Mouse (Mus musculus) limb, embryonic 11.5 days (tissue): ENCODE measurements at regions not wholly inside any gene's neighbourhood (a gene's known extent, or its start where the extent isn't known, plus 50 kb on each side); places are given as distances from the start of the nearest gene placed in this dataset.

Experiments used
- ATAC-seq: fragments of 200-750 bp; cut with Nextera tagmentation; 2 replicates; pipeline ENCODE4 v1.8.0; 2017; ENCODE audit warnings: low read depth; ENCODE audit not compliant: insufficient number of reproducible peaks, low FRiP score, low TSS enrichment
- DNase-seq: peaks from one replicate; pipeline ENCODE4 v3.0.0-alpha.2; 2015; ENCODE audit warnings: low spot score
- H3K27ac ChIP-seq: fragments of 300-500 bp; sonication (generic); replicated peaks from 2 replicates; pipeline ENCODE4 v1.5.1; 2014; ENCODE audit warnings: low read depth, mild to moderate bottlenecking, low read length
- H3K27me3 ChIP-seq: fragments of 300-500 bp; sonication (generic); 2 replicates; pipeline ENCODE4 v1.6.1; 2014; ENCODE audit warnings: mild to moderate bottlenecking, low read length, mixed read lengths; ENCODE audit not compliant: control insufficient read depth, insufficient read depth
- H3K36me3 ChIP-seq: fragments of 300-500 bp; sonication (generic); 2 replicates; pipeline ENCODE4 v1.6.1; 2014; ENCODE audit warnings: mild to moderate bottlenecking, low read length, moderate library complexity, mixed read lengths; ENCODE audit not compliant: control insufficient read depth, insufficient read depth
- H3K4me1 ChIP-seq: fragments of 300-500 bp; sonication (generic); 2 replicates; pipeline ENCODE4 v1.6.1; 2014; ENCODE audit warnings: low read length, mixed read lengths; ENCODE audit not compliant: control insufficient read depth, insufficient read depth
- H3K4me2 ChIP-seq: fragments of 300-500 bp; sonication (generic); 2 replicates; pipeline ENCODE4 v1.6.1; 2014; ENCODE audit warnings: low read depth, mild to moderate bottlenecking, moderate library complexity; ENCODE audit not compliant: severe bottlenecking
- H3K4me3 ChIP-seq: fragments of 300-500 bp; sonication (generic); 2 replicates; pipeline ENCODE4 v1.5.1; 2014; ENCODE audit warnings: low read depth, low read length
- H3K9ac ChIP-seq: fragments of 300-500 bp; sonication (generic); 2 replicates; pipeline ENCODE4 v1.6.1; 2014; ENCODE audit warnings: mild to moderate bottlenecking, low read length
- H3K9me3 ChIP-seq: fragments of 300-500 bp; sonication (generic); 2 replicates; pipeline ENCODE4 v1.6.1; 2016; ENCODE audit warnings: low read length; ENCODE audit not compliant: control insufficient read depth
- WGBS: fragments of 180-500 bp; shearing (Covaris S2); extraction: QIAGEN DNeasy Blood & Tissue Kit; methylation state at CpG from one replicate; pipeline ENCODE4 v1.1.7; 2014; 5-methylcytosine and 5-hydroxymethylcytosine counted together

DNA sequence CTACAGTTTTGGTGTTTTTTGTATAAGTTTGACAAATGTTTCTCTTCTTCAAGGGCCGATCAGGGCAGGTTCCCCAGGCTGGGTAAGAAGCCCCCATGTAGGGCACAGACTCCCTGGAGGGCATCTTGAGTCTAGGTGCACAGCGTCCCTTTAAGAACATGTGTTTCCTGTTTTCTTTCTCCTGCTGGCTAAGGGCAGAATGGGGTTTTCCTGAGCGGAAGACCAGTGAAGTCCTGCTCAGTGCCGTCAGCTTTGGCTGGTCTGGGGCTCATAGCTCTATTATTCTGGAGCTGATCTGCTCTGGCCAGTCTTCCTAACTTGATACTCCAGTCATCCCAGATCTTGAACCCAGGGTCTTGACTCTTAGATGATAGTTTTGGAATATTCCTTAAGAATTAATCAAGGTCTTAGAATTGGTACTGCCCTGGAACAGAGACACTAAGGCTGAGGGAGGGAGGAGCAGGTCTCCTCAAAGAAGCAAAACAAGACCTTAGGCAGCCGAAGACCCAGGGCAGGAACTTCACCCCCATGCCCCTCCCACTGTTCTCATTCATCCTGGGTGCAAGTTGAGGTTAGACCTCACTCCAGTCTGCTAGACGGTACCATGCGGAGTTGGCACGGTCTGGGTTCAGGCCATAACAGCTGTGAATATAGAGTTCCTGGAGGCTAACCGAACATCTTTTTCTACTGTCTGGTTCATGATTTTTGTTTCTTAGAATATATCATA, 70.8 kb upstream of the Haao start:
- DNase-seq (no peak), ATAC-seq (no peak)
- no peak overlapping the region for H3K4me2 ChIP-seq
- H3K4me1 ChIP-seq = peaks cover 42% of the 10 kb centered on the region
- H3K36me3 ChIP-seq = no peaks in the 10 kb centered on the region
- 47% methylated on average over 9 of the region's 9 CpGs for WGBS
- no peak overlapping the region for H3K4me3 ChIP-seq
- H3K27ac ChIP-seq = no peak overlapping the region; the same call in 1 of the 2 replicates
- H3K9ac ChIP-seq = no peak overlapping the region
- H3K27me3 ChIP-seq = no peaks in the 10 kb centered on the region
- H3K9me3 ChIP-seq = no peaks in the 10 kb centered on the region

DNA sequence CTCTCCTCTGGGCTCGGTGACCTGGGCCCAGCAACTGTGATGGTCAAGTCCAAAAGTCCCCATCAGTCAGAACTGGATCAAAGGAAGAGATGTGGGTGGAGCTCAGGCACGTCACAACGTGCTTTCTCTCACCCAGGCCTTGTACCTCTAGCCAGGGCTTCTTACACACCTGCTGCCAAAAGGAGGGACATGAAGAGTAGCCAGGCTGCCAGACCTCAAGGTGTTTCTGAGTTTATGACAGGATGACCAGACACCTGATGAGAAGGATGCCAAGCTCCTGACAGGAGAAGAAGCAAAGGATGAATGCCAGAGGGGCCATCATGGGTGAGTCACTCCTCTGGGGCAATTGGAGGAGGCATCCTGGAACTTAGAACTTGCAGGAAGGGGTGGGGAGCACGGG, 70.0 kb upstream of the Haao start:
- Histone ChIP-seq H3K36me3 (no peaks in the 10 kb centered on the region), H3K4me2 (no peak overlapping the region), H3K4me3 (no peak overlapping the region), H3K27me3 (no peaks in the 10 kb centered on the region), H3K9ac (no peak overlapping the region), H3K9me3 (no peaks in the 10 kb centered on the region), H3K4me1 (peaks cover 49% of the 10 kb centered on the region), H3K27ac (no peak overlapping the region)
- DNase-seq (no peak), ATAC-seq (no peak)
- 64% methylated on average over 4 of the region's 4 CpGs for WGBS

DNA sequence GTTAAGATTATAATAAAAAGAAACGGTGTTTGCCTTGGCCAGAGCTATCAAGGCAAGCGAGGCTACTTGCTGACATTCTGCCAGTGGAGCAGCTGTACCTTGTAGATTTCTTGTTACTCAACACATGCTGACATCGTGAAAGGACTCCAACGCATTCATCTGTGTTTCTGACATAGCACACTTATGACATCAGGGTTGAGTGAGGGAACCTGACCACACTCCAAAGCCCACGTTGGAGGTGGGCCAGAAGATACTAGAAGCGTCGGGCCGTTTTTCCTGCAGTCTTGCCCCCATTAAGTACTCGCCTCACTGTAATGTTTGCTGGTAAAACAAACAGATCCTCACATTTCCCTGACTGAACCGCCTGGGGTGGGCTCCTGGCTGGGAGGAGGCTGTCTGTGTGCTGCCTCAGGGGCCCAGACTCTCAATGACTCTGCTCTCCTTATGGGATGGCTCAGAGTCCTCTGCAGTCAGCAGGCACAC, 69.0 kb upstream of the Haao start:
- peaks cover 49% of the 10 kb centered on the region for H3K4me1 ChIP-seq
- no peak for ATAC-seq
- 42% methylated on average over 10 of the region's 10 CpGs for WGBS

DNA sequence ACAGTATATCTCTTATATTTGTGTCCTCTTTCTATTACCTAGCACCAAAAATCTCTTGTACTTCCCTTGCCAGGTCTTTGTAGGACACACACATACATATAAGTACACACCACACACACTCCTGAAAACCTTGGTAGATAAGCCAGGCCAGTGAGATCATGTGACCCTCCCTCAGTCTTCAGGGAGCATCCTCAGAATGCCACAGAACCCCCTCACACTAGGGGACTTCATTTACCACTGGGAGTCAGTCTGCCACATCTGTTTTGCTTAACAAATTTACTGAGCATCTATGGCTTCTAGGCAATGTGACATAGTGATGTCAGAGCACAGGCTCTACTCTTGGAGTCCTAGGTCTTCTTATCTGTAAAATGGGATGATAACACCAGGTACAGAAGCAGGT, 67.3 kb upstream of the Haao start:
- DNase-seq = no peak
- Histone ChIP-seq H3K9ac (no peak overlapping the region), H3K27me3 (no peaks in the 10 kb centered on the region), H3K27ac (peak overlapping the region; percentile 97), H3K36me3 (no peaks in the 10 kb centered on the region), H3K4me1 (peaks cover 37% of the 10 kb centered on the region), H3K9me3 (no peaks in the 10 kb centered on the region), H3K4me2 (no peak overlapping the region), H3K4me3 (no peak overlapping the region)
- no peak for ATAC-seq

More for the DNA sequence above, 69.0 kb upstream of the Haao start:
- peak overlapping the region; percentile 12; the same call in 1 of the 2 replicates for H3K9ac ChIP-seq
- no peak overlapping the region for H3K4me3 ChIP-seq
- H3K9me3 ChIP-seq = no peaks in the 10 kb centered on the region
- H3K36me3 ChIP-seq = no peaks in the 10 kb centered on the region
- no peak for DNase-seq
- H3K27ac ChIP-seq = no peak overlapping the region
- no peaks in the 10 kb centered on the region for H3K27me3 ChIP-seq
- H3K4me2 ChIP-seq = no peak overlapping the region

DNA sequence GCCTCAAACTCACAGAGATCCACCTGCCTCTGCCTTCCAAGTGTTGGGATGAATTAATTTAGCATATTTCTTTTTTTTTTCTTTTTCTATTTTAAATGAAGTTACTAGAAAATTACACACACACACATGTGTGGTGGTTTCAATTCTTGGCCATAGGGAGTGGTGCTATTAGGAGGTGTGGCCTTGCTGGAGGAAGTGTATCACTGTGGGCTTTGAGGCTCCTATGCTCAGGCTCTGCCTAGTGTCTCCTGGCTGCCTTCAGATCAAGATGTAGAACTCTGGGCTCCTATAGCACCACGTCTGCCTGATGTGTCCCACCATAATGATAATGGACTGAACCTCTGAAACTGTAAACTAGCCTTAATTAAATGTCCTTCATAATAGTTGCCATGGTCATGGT, 66.8 kb upstream of the Haao start:
- Histone ChIP-seq H3K4me1 (peaks cover 35% of the 10 kb centered on the region), H3K36me3 (no peaks in the 10 kb centered on the region), H3K9me3 (no peaks in the 10 kb centered on the region), H3K4me2 (no peak overlapping the region), H3K4me3 (no peak overlapping the region), H3K27ac (peak overlapping the region; percentile 97), H3K9ac (no peak overlapping the region), H3K27me3 (no peaks in the 10 kb centered on the region)
- no peak for ATAC-seq
- DNase-seq = no peak
- WGBS = 75% methylated on average over 1 of the region's 1 CpGs

- peak; percentile 87 for DNase-seq
- peak overlapping the region; percentile 4; the same call in 1 of the 2 replicates for H3K4me2 ChIP-seq
- WGBS = 19% methylated on average over 13 of the region's 13 CpGs
Measured at GRCm38 (mm10) chr17:83913711-83914415, 66.1 kb upstream of the Haao start.

GRCm38 (mm10) chr17:83912421-83912820, 64.7 kb upstream of the Haao start:
- Histone ChIP-seq H3K27ac (peak overlapping the region; percentile 97), H3K4me2 (no peak overlapping the region), H3K4me3 (no peak overlapping the region), H3K4me1 (peaks cover 30% of the 10 kb centered on the region), H3K9ac (no peak overlapping the region), H3K36me3 (no peaks in the 10 kb centered on the region), H3K27me3 (no peaks in the 10 kb centered on the region), H3K9me3 (no peaks in the 10 kb centered on the region)
- WGBS = 96% methylated on average over 6 of the region's 6 CpGs
- DNase-seq (no peak), ATAC-seq (no peak)

More at GRCm38 (mm10) chr17:83913711-83914415, 66.1 kb upstream of the Haao start:
- H3K4me1 ChIP-seq = peaks cover 33% of the 10 kb centered on the region
- H3K4me3 ChIP-seq = no peak overlapping the region
- no peaks in the 10 kb centered on the region for H3K9me3 ChIP-seq
- ATAC-seq = peak; percentile 95
- peak overlapping the region; percentile 97 for H3K27ac ChIP-seq
- no peaks in the 10 kb centered on the region for H3K36me3 ChIP-seq
- H3K27me3 ChIP-seq = no peaks in the 10 kb centered on the region
- peak overlapping the region; percentile 17; the same call in 1 of the 2 replicates for H3K9ac ChIP-seq

GRCm38 (mm10) chr17:83908811-83909210, 61.0 kb upstream of the Haao start:
- Histone ChIP-seq H3K4me2 (no peak overlapping the region), H3K27me3 (no peaks in the 10 kb centered on the region), H3K36me3 (no peaks in the 10 kb centered on the region), H3K9me3 (no peaks in the 10 kb centered on the region), H3K4me1 (peaks cover 7% of the 10 kb centered on the region; the same call in 1 of the 2 replicates), H3K4me3 (no peak overlapping the region), H3K27ac (no peak overlapping the region), H3K9ac (no peak overlapping the region)
- no peak for ATAC-seq
- DNase-seq = no peak
- 93% methylated on average over 6 of the region's 6 CpGs for WGBS
